Mouse (Mus musculus): ENCODE results near the gene Cryaa. TPM values are rescaled to one million over a fixed set of nuclear protein-coding genes. Genes with fewer than 3 reads are reported as not detected.

The Cryaa gene
- polyA plus RNA-seq, 1 experiment from 2014 or later, result not detected

GRCm38 (mm10) chr17:31660661-31661250 lies 16.9 kb upstream of the Cryaa start:
- H3K4me2 ChIP-seq, result no peak overlapping the region
- no peaks in the 10 kb centered on the region for H3K27me3 ChIP-seq (replicated peaks)
- H3K4me3 ChIP-seq, result no peak overlapping the region
- H3K9me3 ChIP-seq, result no peaks in the 10 kb centered on the region
- no peak for ATAC-seq (ENCODE audit: extremely low read depth, insufficient number of reproducible peaks, low FRiP score, low TSS enrichment)
- no peak overlapping the region for H3K9ac ChIP-seq
- 72% methylated on average over 8 of the region's 8 CpGs for WGBS
- peaks cover 6% of the 10 kb centered on the region for H3K36me3 ChIP-seq
- H3K27ac ChIP-seq (replicated peaks), result no peak overlapping the region
- peaks cover 24% of the 10 kb centered on the region for H3K4me1 ChIP-seq

- no peaks in the 10 kb centered on the region for H3K9me3 ChIP-seq
- no peak overlapping the region for H3K4me3 ChIP-seq
- no peaks in the 10 kb centered on the region for H3K27me3 ChIP-seq (replicated peaks)
- H3K36me3 ChIP-seq, result no peaks in the 10 kb centered on the region
- no peak overlapping the region for H3K4me2 ChIP-seq
- no peak for ATAC-seq (ENCODE audit: extremely low read depth, insufficient number of reproducible peaks, low FRiP score, low TSS enrichment)
- peaks cover 6% of the 10 kb centered on the region for H3K4me1 ChIP-seq
- H3K9ac ChIP-seq, result no peak overlapping the region
- no peak overlapping the region for H3K27ac ChIP-seq (replicated peaks)
Observed at GRCm38 (mm10) chr17:31662855-31663254, 14.8 kb upstream of the Cryaa start.

- no peaks in the 10 kb centered on the region for H3K27me3 ChIP-seq (replicated peaks)
- no peaks in the 10 kb centered on the region for H3K9me3 ChIP-seq
- no peaks in the 10 kb centered on the region for H3K36me3 ChIP-seq
- 0% methylated on average over 4 of the region's 4 CpGs for WGBS
- H3K4me1 ChIP-seq, result no peaks in the 10 kb centered on the region
- H3K27ac ChIP-seq (replicated peaks), result no peak overlapping the region
- no peak for ATAC-seq (ENCODE audit: extremely low read depth, insufficient number of reproducible peaks, low FRiP score, low TSS enrichment)
- H3K4me2 ChIP-seq, result no peak overlapping the region
- H3K9ac ChIP-seq, result no peak overlapping the region
- H3K4me3 ChIP-seq, result no peak overlapping the region
Observed at GRCm38 (mm10) chr17:31664760-31665159, 12.8 kb upstream of the Cryaa start.

GRCm38 (mm10) chr17:31668306-31668705 lies 9.3 kb upstream of the Cryaa start:
- Histone ChIP-seq H3K4me2 (no peak overlapping the region), H3K36me3 (no peaks in the 10 kb centered on the region), H3K9ac (no peak overlapping the region), H3K4me3 (no peak overlapping the region), H3K27me3 (replicated peaks) (no peaks in the 10 kb centered on the region), H3K9me3 (no peaks in the 10 kb centered on the region), H3K27ac (replicated peaks) (no peak overlapping the region), H3K4me1 (no peaks in the 10 kb centered on the region)
- no peak for ATAC-seq (ENCODE audit: extremely low read depth, insufficient number of reproducible peaks, low FRiP score, low TSS enrichment)
- WGBS, result 69% methylated on average over 9 of the region's 9 CpGs

GRCm38 (mm10) chr17:31670163-31670562 lies 7.4 kb upstream of the Cryaa start:
- Histone ChIP-seq H3K4me3 (no peak overlapping the region), H3K9ac (no peak overlapping the region), H3K4me1 (no peaks in the 10 kb centered on the region), H3K27ac (replicated peaks) (no peak overlapping the region), H3K36me3 (no peaks in the 10 kb centered on the region), H3K27me3 (replicated peaks) (no peaks in the 10 kb centered on the region), H3K4me2 (no peak overlapping the region), H3K9me3 (no peaks in the 10 kb centered on the region)
- no peak for ATAC-seq (ENCODE audit: extremely low read depth, insufficient number of reproducible peaks, low FRiP score, low TSS enrichment)
- WGBS, result 61% methylated on average over 11 of the region's 11 CpGs

GRCm38 (mm10) chr17:31671698-31672097 lies 5.9 kb upstream of the Cryaa start:
- Histone ChIP-seq H3K9ac (no peak overlapping the region), H3K4me3 (no peak overlapping the region), H3K4me1 (no peaks in the 10 kb centered on the region), H3K4me2 (no peak overlapping the region), H3K36me3 (no peaks in the 10 kb centered on the region), H3K9me3 (no peaks in the 10 kb centered on the region), H3K27ac (replicated peaks) (no peak overlapping the region), H3K27me3 (replicated peaks) (peaks cover 8% of the 10 kb centered on the region; the same call in 1 of the 2 replicates)
- no peak for ATAC-seq (ENCODE audit: extremely low read depth, insufficient number of reproducible peaks, low FRiP score, low TSS enrichment)
- WGBS, result 72% methylated on average over 8 of the region's 8 CpGs

GRCm38 (mm10) chr17:31672279-31672678 lies 5.3 kb upstream of the Cryaa start:
- no peak for ATAC-seq (ENCODE audit: extremely low read depth, insufficient number of reproducible peaks, low FRiP score, low TSS enrichment)
- no peak overlapping the region for H3K9ac ChIP-seq
- H3K4me3 ChIP-seq, result no peak overlapping the region
- H3K36me3 ChIP-seq, result no peaks in the 10 kb centered on the region
- 76% methylated on average over 12 of the region's 12 CpGs for WGBS
- peaks cover 14% of the 10 kb centered on the region; the same call in 1 of the 2 replicates for H3K27me3 ChIP-seq (replicated peaks)
- H3K27ac ChIP-seq (replicated peaks), result no peak overlapping the region
- H3K9me3 ChIP-seq, result no peaks in the 10 kb centered on the region
- H3K4me2 ChIP-seq, result no peak overlapping the region
- no peaks in the 10 kb centered on the region for H3K4me1 ChIP-seq

GRCm38 (mm10) chr17:31674426-31674825 lies 3.2 kb upstream of the Cryaa start:
- Histone ChIP-seq H3K9me3 (no peaks in the 10 kb centered on the region), H3K36me3 (no peaks in the 10 kb centered on the region), H3K27ac (replicated peaks) (no peak overlapping the region), H3K9ac (no peak overlapping the region), H3K27me3 (replicated peaks) (peaks cover 32% of the 10 kb centered on the region), H3K4me3 (no peak overlapping the region), H3K4me1 (no peaks in the 10 kb centered on the region), H3K4me2 (no peak overlapping the region)
- ATAC-seq (ENCODE audit: extremely low read depth, insufficient number of reproducible peaks, low FRiP score, low TSS enrichment), result no peak
- WGBS, result 78% methylated on average over 1 of the region's 1 CpGs

GRCm38 (mm10) chr17:31680450-31680849 lies 2.8 kb downstream of the Cryaa start:
- Histone ChIP-seq H3K4me2 (no peak overlapping the region), H3K27ac (replicated peaks) (no peak overlapping the region), H3K36me3 (no peaks in the 10 kb centered on the region), H3K9me3 (no peaks in the 10 kb centered on the region), H3K27me3 (replicated peaks) (peaks cover 56% of the 10 kb centered on the region), H3K4me1 (no peaks in the 10 kb centered on the region), H3K9ac (no peak overlapping the region), H3K4me3 (no peak overlapping the region)
- 60% methylated on average over 2 of the region's 2 CpGs for WGBS
- no peak for ATAC-seq (ENCODE audit: extremely low read depth, insufficient number of reproducible peaks, low FRiP score, low TSS enrichment)

- no peaks in the 10 kb centered on the region for H3K9me3 ChIP-seq
- H3K4me3 ChIP-seq, result 0 out of 2 replicates have a peak overlapping the region, but pooled peaks have one; percentile 8
- peak overlapping the region; percentile 86 for H3K27ac ChIP-seq (replicated peaks)
- H3K4me2 ChIP-seq, result peak overlapping the region; percentile 47
- H3K36me3 ChIP-seq, result no peaks in the 10 kb centered on the region
- 10% methylated on average over 17 of the region's 17 CpGs for WGBS
- peaks cover 22% of the 10 kb centered on the region for H3K27me3 ChIP-seq (replicated peaks)
- no peak for ATAC-seq (ENCODE audit: extremely low read depth, insufficient number of reproducible peaks, low FRiP score, low TSS enrichment)
- H3K4me1 ChIP-seq, result peaks cover 11% of the 10 kb centered on the region
- peak overlapping the region; percentile 72 for H3K9ac ChIP-seq
Observed at GRCm38 (mm10) chr17:31685514-31686224, 8.1 kb downstream of the Cryaa start.

GRCm38 (mm10) chr17:31686225-31686564 lies 8.6 kb downstream of the Cryaa start:
- peak overlapping the region; percentile 47; the same call in 1 of the 2 replicates for H3K4me2 ChIP-seq
- peak overlapping the region; percentile 86 for H3K27ac ChIP-seq (replicated peaks)
- peaks cover 18% of the 10 kb centered on the region for H3K27me3 ChIP-seq (replicated peaks)
- peak overlapping the region; percentile 72 for H3K9ac ChIP-seq
- no peak for ATAC-seq (ENCODE audit: extremely low read depth, insufficient number of reproducible peaks, low FRiP score, low TSS enrichment)
- no peak overlapping the region for H3K4me3 ChIP-seq
- no peaks in the 10 kb centered on the region for H3K9me3 ChIP-seq
- 23% methylated on average over 3 of the region's 3 CpGs for WGBS
- peaks cover 11% of the 10 kb centered on the region for H3K4me1 ChIP-seq
- no peaks in the 10 kb centered on the region for H3K36me3 ChIP-seq

- no peak overlapping the region for H3K4me3 ChIP-seq
- ATAC-seq (ENCODE audit: extremely low read depth, insufficient number of reproducible peaks, low FRiP score, low TSS enrichment), result no peak
- peaks cover 21% of the 10 kb centered on the region for H3K4me1 ChIP-seq
- 75% methylated on average over 9 of the region's 9 CpGs for WGBS
- no peak overlapping the region for H3K27ac ChIP-seq (replicated peaks)
- no peak overlapping the region for H3K9ac ChIP-seq
- no peaks in the 10 kb centered on the region for H3K9me3 ChIP-seq
- no peak overlapping the region for H3K4me2 ChIP-seq
- no peaks in the 10 kb centered on the region for H3K36me3 ChIP-seq
- H3K27me3 ChIP-seq (replicated peaks), result peaks cover 7% of the 10 kb centered on the region
Observed at GRCm38 (mm10) chr17:31688112-31688511, 10.5 kb downstream of the Cryaa start.
